Mouse (Mus musculus) CD4-positive naive resting alpha-beta T cell, adult 76 days (primary cell): Measurements from ENCODE around the gene Ifrd1. TPM values are rescaled to one million over a fixed set of nuclear protein-coding genes. Genes with fewer than 3 reads are reported as not detected.

Experiments used
- total RNA-seq: library from RNA; stranded (reverse); gene quantifications from one replicate; pipeline ENCODE4 v1.2.4, GENCODE M21; 2023

Ifrd1 gene
- total RNA-seq = 395 TPM

DNA sequence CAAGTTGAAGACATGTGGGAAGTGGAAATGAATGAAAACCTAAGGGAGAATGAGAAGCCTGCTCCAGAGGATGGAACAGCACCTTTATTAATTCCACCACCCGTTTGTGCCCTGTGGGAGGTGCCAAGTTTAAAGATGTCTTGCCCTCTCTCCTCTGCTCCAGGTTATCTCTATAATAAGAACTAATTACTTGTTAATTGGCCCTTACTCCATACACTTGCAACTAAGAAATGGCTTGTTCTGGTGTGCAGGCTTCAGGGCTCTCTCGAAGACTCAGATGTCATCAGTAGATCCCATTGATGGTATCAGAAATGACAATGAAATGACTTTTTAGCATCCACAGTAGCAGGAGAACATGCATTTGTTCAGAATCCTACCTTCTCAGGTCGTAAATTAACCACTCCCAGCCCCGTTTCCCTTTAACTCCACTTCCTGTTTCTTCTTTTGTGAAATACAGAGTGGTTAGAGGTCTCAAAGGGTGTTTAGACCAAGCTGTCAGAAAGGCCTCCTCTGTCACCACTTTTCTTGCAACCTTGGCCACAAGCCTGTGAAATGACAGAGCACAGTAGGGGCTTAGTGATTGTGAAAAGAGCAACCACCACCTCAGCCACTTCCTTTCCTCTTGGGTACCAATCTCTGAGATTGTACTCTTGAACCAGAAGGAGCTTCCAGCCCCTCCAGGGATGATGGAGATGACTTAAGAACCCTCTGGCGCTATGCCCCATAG lies at the start of gene Ifrd1:
Ifrd1 (minus strand) TSS at position 51 of the 727 bp plus-strand sequence.

DNA sequence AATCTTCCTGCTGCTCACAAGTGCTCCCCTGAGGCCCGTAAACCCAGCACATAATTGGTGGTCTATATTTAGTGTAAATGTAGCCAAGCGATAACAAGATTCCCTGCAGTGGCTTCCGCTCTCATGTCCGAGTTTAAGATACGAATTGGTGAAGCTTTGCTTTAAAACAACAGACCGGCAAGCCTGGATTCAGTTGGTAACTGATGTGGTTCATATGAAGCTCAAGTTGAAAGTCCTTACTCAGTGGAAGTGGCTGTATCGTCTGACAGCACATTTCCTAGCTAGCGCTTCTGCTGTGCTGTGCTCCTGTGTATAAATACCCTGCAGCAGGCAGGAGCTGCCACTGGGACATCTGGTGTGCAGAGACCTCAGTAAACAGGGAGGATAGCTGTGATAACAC lies 49.0 kb downstream of the Ifrd1 start, which contains the start of gene Lsmem1:
Lsmem1 (minus strand) TSS at position 189 of the 400 bp plus-strand sequence.

Other genes starting within 250 kb of the Ifrd1 start
- 37.3 TPM for gene Arl4a, start 210.5 kb downstream of the Ifrd1 start, total RNA-seq
- not detected for gene Scin, start 114.3 kb downstream of the Ifrd1 start, total RNA-seq
- 0.91 TPM for gene Lsmem1, start 49.0 kb downstream of the Ifrd1 start, total RNA-seq
- 25.9 TPM for gene Zfp277, start 197.4 kb upstream of the Ifrd1 start, total RNA-seq
- 4.1 TPM for gene Dock4, start 197.4 kb upstream of the Ifrd1 start, total RNA-seq